Mouse (Mus musculus): ENCODE measurements around the gene Trpc3. TPM values are rescaled to one million over a fixed set of nuclear protein-coding genes. Genes with fewer than 3 reads are reported as not detected.

Gene Trpc3
- 0.96 TPM for polyA plus RNA-seq (2017; shearing (Covaris generic))

GRCm38 (mm10) chr3:36689392-36690291 is at the start of gene Trpc3:
Trpc3 (minus strand) TSS chr3:36690167.

GRCm38 (mm10) chr3:36613202-36613907 is 76.6 kb downstream of the Trpc3 start, which contains the start of gene Bbs7:
Bbs7 (minus strand) TSS chr3:36613477.

GRCm38 (mm10) chr3:36571827-36572378 is 118.1 kb downstream of the Trpc3 start, which contains the start of gene Ccna2:
Ccna2 (minus strand) TSS chr3:36572150.

Other genes starting within 250 kb of the Trpc3 start
- 158 TPM for gene Anxa5, start 214.3 kb downstream of the Trpc3 start, polyA plus RNA-seq (2017; shearing (Covaris generic))
- 0.71 TPM for gene 1810062G17Rik, start 214.2 kb downstream of the Trpc3 start, polyA plus RNA-seq (2017; shearing (Covaris generic))
- not detected for gene Gm11549, start 168.4 kb downstream of the Trpc3 start, polyA plus RNA-seq (2017; shearing (Covaris generic))
- 36.6 TPM for gene Exosc9, start 137.6 kb downstream of the Trpc3 start, polyA plus RNA-seq (2017; shearing (Covaris generic))
- not detected for gene Ccna2, start 118.0 kb downstream of the Trpc3 start, polyA plus RNA-seq (2017; shearing (Covaris generic))
- 1.5 TPM for gene Bbs7, start 76.7 kb downstream of the Trpc3 start, polyA plus RNA-seq (2017; shearing (Covaris generic))
- gene 4932438A13Rik, start 172.9 kb upstream of the Trpc3 start, polyA plus RNA-seq (2017; shearing (Covaris generic)): 340 TPM